Mouse (Mus musculus) C2C12 (cell line): ENCODE measurements around the gene Noto.

Experiments
- CTCF ChIP-seq: IDR thresholded peaks from one replicate; pipeline ENCODE4 v1.5.1; 2011; ENCODE audit not compliant: control insufficient read depth, insufficient read depth, insufficient read length
- MAX ChIP-seq: IDR thresholded peaks from one replicate; pipeline ENCODE4 v1.6.1; 2011; ENCODE audit warnings: mild to moderate bottlenecking, control low read depth
- MYOD1 ChIP-seq: IDR thresholded peaks from one replicate; pipeline ENCODE4 v1.6.1; 2011; ENCODE audit warnings: low read depth; ENCODE audit not compliant: control insufficient read depth, insufficient read length
- USF1 ChIP-seq: IDR thresholded peaks from one replicate; pipeline ENCODE4 v1.6.1; 2011; ENCODE audit warnings: low read depth, mild to moderate bottlenecking, control low read depth, moderate library complexity

GRCm38 (mm10) chr6:85475581-85475980 is 51.9 kb downstream of the Noto start:
- TF ChIP-seq MYOD1 = no peak
- no peak for TF ChIP-seq MAX
- TF ChIP-seq CTCF = no peak
- TF ChIP-seq USF1 = no peak
